Mouse (Mus musculus): ENCODE measurements around the gene Ppp1r12b. TPM values are rescaled to one million over a fixed set of nuclear protein-coding genes. Genes with fewer than 3 reads are reported as not detected.

The Ppp1r12b gene
- polyA plus RNA-seq, 1 experiment = 4.4 TPM

DNA sequence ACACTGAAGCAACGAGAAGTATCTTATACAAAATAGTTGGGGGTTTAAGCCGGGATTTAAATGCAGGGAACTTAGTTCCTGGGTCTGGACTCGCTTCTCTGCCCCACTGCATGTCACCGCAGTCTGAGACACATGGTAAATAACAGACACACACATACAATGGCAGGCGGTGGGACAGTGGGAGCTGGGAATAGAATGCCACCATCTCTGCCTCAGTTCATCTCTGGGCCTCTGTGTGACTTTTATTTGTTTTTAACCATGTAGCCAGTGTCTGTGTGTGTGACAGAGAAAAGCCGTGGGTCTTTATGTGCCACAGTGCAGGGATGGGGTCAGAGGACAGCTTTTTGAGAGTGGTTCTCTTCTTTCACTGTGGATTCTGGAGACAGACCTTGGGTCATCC is 130.8 kb downstream of the Ppp1r12b start:
- no peak overlapping the region for H3ac ChIP-seq (ENCODE audit: control insufficient read depth, insufficient read length)
- peaks cover 6% of the 10 kb centered on the region for H3K36me3 ChIP-seq (ENCODE audit: control insufficient read depth, insufficient read depth)
- H3K4me2 ChIP-seq (ENCODE audit: low read depth) = no peak overlapping the region
- H3K4me3 ChIP-seq = no peak overlapping the region
- no peaks in the 10 kb centered on the region for H3K27me3 ChIP-seq (ENCODE audit: control insufficient read depth, insufficient read depth, insufficient read length)
- H3K79me2 ChIP-seq (ENCODE audit: control insufficient read depth, insufficient read depth) = no peaks in the 10 kb centered on the region
- TF ChIP-seq E2F4 (IDR thresholded peaks at IDR 0.05; ENCODE audit: insufficient read depth) (no peak), MAX (IDR thresholded peaks at IDR 0.05; ENCODE audit: low read depth) (no peak), TCF3 (IDR thresholded peaks at IDR 0.05; ENCODE audit: insufficient read length, low read depth) (no peak), POLR2AphosphoS2 (IDR thresholded peaks at IDR 0.05; ENCODE audit: insufficient read length, low read depth) (no peak), MYOG (IDR thresholded peaks at IDR 0.05; ENCODE audit: control insufficient read depth in 1 of 3, insufficient read depth in 1 of 3, insufficient read length in 2 of 3, low read depth in 2 of 3) (no peak), REST (IDR thresholded peaks at IDR 0.05; ENCODE audit: insufficient read depth, insufficient read length) (no peak), CEBPB (IDR thresholded peaks at IDR 0.05; ENCODE audit: insufficient read depth, poor library complexity, severe bottlenecking) (no peak), MYOD1 (IDR thresholded peaks at IDR 0.05; ENCODE audit: control insufficient read depth in 1 of 3, insufficient read length in 2 of 3, low read depth in 2 of 3) (no peak), POLR2A (IDR thresholded peaks at IDR 0.05; ENCODE audit: insufficient read length, low read depth) (no peak), TCF12 (IDR thresholded peaks at IDR 0.05; ENCODE audit: insufficient read depth, poor library complexity, severe bottlenecking) (no peak), SRF (IDR thresholded peaks at IDR 0.05; ENCODE audit: control insufficient read depth, insufficient read length, low read depth) (no peak)

DNA sequence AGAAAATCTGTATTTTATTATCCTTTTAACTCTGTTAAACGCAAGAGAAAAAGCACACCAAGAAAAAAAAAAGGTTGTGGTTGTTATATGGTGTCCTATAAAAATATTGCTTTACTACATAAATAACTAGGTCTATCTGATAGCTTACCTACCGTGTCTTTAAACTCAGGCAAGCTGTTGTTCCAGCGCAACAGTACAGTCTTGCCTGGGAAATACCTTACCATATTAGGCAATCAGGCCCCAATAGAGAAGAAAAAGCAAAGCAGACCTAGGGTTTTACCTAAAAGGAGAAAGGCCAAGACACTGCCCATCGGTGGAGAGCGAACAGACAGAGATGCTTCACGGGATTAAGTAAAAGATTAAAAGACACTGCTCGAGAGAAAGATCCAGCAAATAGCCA is 131.9 kb downstream of the Ppp1r12b start:
- Histone ChIP-seq H3K36me3 (ENCODE audit: control insufficient read depth, insufficient read depth) (peaks cover 6% of the 10 kb centered on the region), H3K27me3 (ENCODE audit: control insufficient read depth, insufficient read depth, insufficient read length) (no peaks in the 10 kb centered on the region), H3K4me2 (ENCODE audit: low read depth) (no peak overlapping the region), H3K4me3 (no peak overlapping the region), H3K79me2 (ENCODE audit: control insufficient read depth, insufficient read depth) (no peaks in the 10 kb centered on the region), H3ac (ENCODE audit: control insufficient read depth, insufficient read length) (no peak overlapping the region)
- TF ChIP-seq TCF3 (IDR thresholded peaks at IDR 0.05; ENCODE audit: insufficient read length, low read depth) = no peak
- TF ChIP-seq TCF12 (IDR thresholded peaks at IDR 0.05; ENCODE audit: insufficient read depth, poor library complexity, severe bottlenecking) = no peak
- TF ChIP-seq POLR2A (IDR thresholded peaks at IDR 0.05; ENCODE audit: insufficient read length, low read depth) = no peak
- no peak for TF ChIP-seq SRF (IDR thresholded peaks at IDR 0.05; ENCODE audit: control insufficient read depth, insufficient read length, low read depth)
- no peak for TF ChIP-seq USF1 (IDR thresholded peaks at IDR 0.05; ENCODE audit: low read depth)
- no peak for TF ChIP-seq POLR2AphosphoS2 (IDR thresholded peaks at IDR 0.05; ENCODE audit: insufficient read length, low read depth)
- TF ChIP-seq CEBPB (IDR thresholded peaks at IDR 0.05; ENCODE audit: insufficient read depth, poor library complexity, severe bottlenecking) = no peak
- TF ChIP-seq MYOD1 (IDR thresholded peaks at IDR 0.05; ENCODE audit: control insufficient read depth in 1 of 3, insufficient read length in 2 of 3, low read depth in 2 of 3) = no peak
- no peak for TF ChIP-seq E2F4 (IDR thresholded peaks at IDR 0.05; ENCODE audit: insufficient read depth)
- TF ChIP-seq MYOG (IDR thresholded peaks at IDR 0.05; ENCODE audit: control insufficient read depth in 1 of 3, insufficient read depth in 1 of 3, insufficient read length in 2 of 3, low read depth in 2 of 3) = no peak
- TF ChIP-seq MAX (IDR thresholded peaks at IDR 0.05; ENCODE audit: low read depth) = no peak
- no peak for TF ChIP-seq REST (IDR thresholded peaks at IDR 0.05; ENCODE audit: insufficient read depth, insufficient read length)

DNA sequence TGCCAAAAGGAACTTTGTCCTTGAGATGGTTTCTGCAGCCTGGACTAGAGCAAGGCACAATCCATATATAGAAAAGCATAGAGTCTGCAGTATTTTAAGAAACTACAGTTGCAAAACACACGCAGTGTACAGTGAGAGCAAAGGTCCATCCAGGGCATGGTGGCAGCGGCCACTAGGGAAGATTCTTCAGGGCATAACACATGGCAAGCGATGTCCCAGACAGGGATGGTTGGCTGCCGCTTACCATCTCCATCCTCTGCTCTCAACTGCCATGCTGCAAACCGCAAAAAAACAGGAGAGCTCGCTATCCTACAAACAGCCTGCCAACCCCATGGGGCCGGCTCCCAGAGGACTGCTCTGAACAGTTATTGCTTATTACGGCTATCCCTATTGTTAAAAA is 132.4 kb downstream of the Ppp1r12b start:
- H3ac ChIP-seq (ENCODE audit: control insufficient read depth, insufficient read length) = no peak overlapping the region
- TF ChIP-seq POLR2AphosphoS2 (IDR thresholded peaks at IDR 0.05; ENCODE audit: insufficient read length, low read depth) = no peak
- no peak for TF ChIP-seq USF1 (IDR thresholded peaks at IDR 0.05; ENCODE audit: low read depth)
- TF ChIP-seq E2F4 (IDR thresholded peaks at IDR 0.05; ENCODE audit: insufficient read depth) = no peak
- TF ChIP-seq REST (IDR thresholded peaks at IDR 0.05; ENCODE audit: insufficient read depth, insufficient read length) = no peak
- no peak for TF ChIP-seq MYOG (IDR thresholded peaks at IDR 0.05; ENCODE audit: control insufficient read depth in 1 of 3, insufficient read depth in 1 of 3, insufficient read length in 2 of 3, low read depth in 2 of 3)
- TF ChIP-seq POLR2A (IDR thresholded peaks at IDR 0.05; ENCODE audit: insufficient read length, low read depth) = no peak
- TF ChIP-seq TCF12 (IDR thresholded peaks at IDR 0.05; ENCODE audit: insufficient read depth, poor library complexity, severe bottlenecking) = no peak
- TF ChIP-seq MYOD1 (IDR thresholded peaks at IDR 0.05; ENCODE audit: control insufficient read depth in 1 of 3, insufficient read length in 2 of 3, low read depth in 2 of 3) = no peak
- peaks cover 6% of the 10 kb centered on the region for H3K36me3 ChIP-seq (ENCODE audit: control insufficient read depth, insufficient read depth)
- no peaks in the 10 kb centered on the region for H3K79me2 ChIP-seq (ENCODE audit: control insufficient read depth, insufficient read depth)
- H3K4me2 ChIP-seq (ENCODE audit: low read depth) = no peak overlapping the region
- H3K4me3 ChIP-seq = no peak overlapping the region
- no peaks in the 10 kb centered on the region for H3K27me3 ChIP-seq (ENCODE audit: control insufficient read depth, insufficient read depth, insufficient read length)

DNA sequence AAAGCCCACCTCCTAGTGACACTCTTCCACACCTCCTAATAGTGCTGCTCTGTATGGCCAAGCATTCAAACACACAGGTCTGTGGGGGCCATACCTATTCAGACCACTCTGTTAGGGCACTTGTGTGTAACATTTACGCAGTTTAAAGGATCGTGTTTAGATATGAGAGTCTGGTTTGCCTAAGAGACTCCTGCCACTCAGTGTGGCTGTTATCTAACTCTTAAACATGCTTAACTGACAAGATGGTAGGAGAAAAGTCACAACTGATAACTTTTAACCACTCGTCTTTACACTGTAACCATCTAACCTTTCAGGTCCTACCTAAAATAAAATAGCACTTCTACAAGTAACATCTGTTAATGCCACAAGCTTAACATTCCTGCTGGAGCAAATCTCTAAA is 134.9 kb downstream of the Ppp1r12b start:
- H3K4me2 ChIP-seq (ENCODE audit: low read depth) = no peak overlapping the region
- no peaks in the 10 kb centered on the region for H3K79me2 ChIP-seq (ENCODE audit: control insufficient read depth, insufficient read depth)
- no peaks in the 10 kb centered on the region for H3K27me3 ChIP-seq (ENCODE audit: control insufficient read depth, insufficient read depth, insufficient read length)
- H3K4me3 ChIP-seq = no peak overlapping the region
- H3ac ChIP-seq (ENCODE audit: control insufficient read depth, insufficient read length) = no peak overlapping the region
- TF ChIP-seq POLR2A (IDR thresholded peaks at IDR 0.05; ENCODE audit: insufficient read length, low read depth) (no peak), TCF3 (IDR thresholded peaks at IDR 0.05; ENCODE audit: insufficient read length, low read depth) (no peak), MAX (IDR thresholded peaks at IDR 0.05; ENCODE audit: low read depth) (no peak), REST (IDR thresholded peaks at IDR 0.05; ENCODE audit: insufficient read depth, insufficient read length) (no peak), USF1 (IDR thresholded peaks at IDR 0.05; ENCODE audit: low read depth) (no peak), POLR2AphosphoS2 (IDR thresholded peaks at IDR 0.05; ENCODE audit: insufficient read length, low read depth) (no peak), MYOG (IDR thresholded peaks at IDR 0.05; ENCODE audit: control insufficient read depth in 1 of 3, insufficient read depth in 1 of 3, insufficient read length in 2 of 3, low read depth in 2 of 3) (no peak), CEBPB (IDR thresholded peaks at IDR 0.05; ENCODE audit: insufficient read depth, poor library complexity, severe bottlenecking) (no peak), E2F4 (IDR thresholded peaks at IDR 0.05; ENCODE audit: insufficient read depth) (no peak), MYOD1 (IDR thresholded peaks at IDR 0.05; ENCODE audit: control insufficient read depth in 1 of 3, insufficient read length in 2 of 3, low read depth in 2 of 3) (no peak), TCF12 (IDR thresholded peaks at IDR 0.05; ENCODE audit: insufficient read depth, poor library complexity, severe bottlenecking) (no peak), SRF (IDR thresholded peaks at IDR 0.05; ENCODE audit: control insufficient read depth, insufficient read length, low read depth) (no peak)
- H3K36me3 ChIP-seq (ENCODE audit: control insufficient read depth, insufficient read depth) = peaks cover under 1% of the 10 kb centered on the region
